Mouse (Mus musculus): ENCODE measurements at regions not wholly inside any gene's neighbourhood (a gene's known extent, or its start where the extent isn't known, plus 50 kb on each side); places are given as distances from the start of the nearest gene placed in this dataset.

- H3K36me3 ChIP-seq (ENCODE audit: control insufficient read depth, insufficient read depth): no peaks in the 10 kb centered on the region
- H3K9ac ChIP-seq (ENCODE audit: low read depth, low read length): no peak overlapping the region
- WGBS (ENCODE audit: insufficient replicate concordance): 38% methylated on average over 4 of the region's 4 CpGs
- no peak for ATAC-seq (ENCODE audit: low read depth)
- no peak overlapping the region for H3K27ac ChIP-seq (ENCODE audit: low read length)
- H3K9me3 ChIP-seq (replicated peaks; ENCODE audit: control insufficient read depth, low read length): no peaks in the 10 kb centered on the region
- no peak overlapping the region for H3K4me3 ChIP-seq (ENCODE audit: low read depth, low read length)
- no peaks in the 10 kb centered on the region for H3K27me3 ChIP-seq (ENCODE audit: control insufficient read depth, insufficient read depth, low read depth, low read length)
- H3K4me1 ChIP-seq (ENCODE audit: control insufficient read depth, low read depth, low read length): no peaks in the 10 kb centered on the region
- H3K4me2 ChIP-seq (ENCODE audit: low read depth, low read length): no peak overlapping the region
Measured at GRCm38 (mm10) chr8:86275699-86276098, 304.8 kb downstream of the Abcc12 start.

- 50% methylated on average over 3 of the region's 3 CpGs for WGBS (ENCODE audit: insufficient replicate concordance)
Measured at GRCm38 (mm10) chr8:86273811-86274210, 306.7 kb downstream of the Abcc12 start.

GRCm38 (mm10) chr8:86272626-86273025, 307.9 kb downstream of the Abcc12 start:
- H3K4me1 ChIP-seq (ENCODE audit: control insufficient read depth, low read depth, low read length): no peaks in the 10 kb centered on the region
- no peaks in the 10 kb centered on the region for H3K36me3 ChIP-seq (ENCODE audit: control insufficient read depth, insufficient read depth)
- no peak overlapping the region for H3K9ac ChIP-seq (ENCODE audit: low read depth, low read length)
- ATAC-seq (ENCODE audit: low read depth): no peak
- H3K27ac ChIP-seq (ENCODE audit: low read length): no peak overlapping the region
- H3K9me3 ChIP-seq (replicated peaks; ENCODE audit: control insufficient read depth, low read length): no peaks in the 10 kb centered on the region
- H3K4me2 ChIP-seq (ENCODE audit: low read depth, low read length): no peak overlapping the region
- H3K27me3 ChIP-seq (ENCODE audit: control insufficient read depth, insufficient read depth, low read depth, low read length): no peaks in the 10 kb centered on the region
- no peak overlapping the region for H3K4me3 ChIP-seq (ENCODE audit: low read depth, low read length)
- 26% methylated on average over 1 of the region's 1 CpGs for WGBS (ENCODE audit: insufficient replicate concordance)

More at GRCm38 (mm10) chr8:86273811-86274210, 306.7 kb downstream of the Abcc12 start:
- Histone ChIP-seq H3K4me1 (ENCODE audit: control insufficient read depth, low read depth, low read length) (no peaks in the 10 kb centered on the region), H3K27me3 (ENCODE audit: control insufficient read depth, insufficient read depth, low read depth, low read length) (no peaks in the 10 kb centered on the region), H3K36me3 (ENCODE audit: control insufficient read depth, insufficient read depth) (no peaks in the 10 kb centered on the region), H3K9ac (ENCODE audit: low read depth, low read length) (no peak overlapping the region), H3K4me2 (ENCODE audit: low read depth, low read length) (no peak overlapping the region), H3K9me3 (replicated peaks; ENCODE audit: control insufficient read depth, low read length) (no peaks in the 10 kb centered on the region), H3K27ac (ENCODE audit: low read length) (no peak overlapping the region), H3K4me3 (ENCODE audit: low read depth, low read length) (no peak overlapping the region)
- no peak for ATAC-seq (ENCODE audit: low read depth)

- ATAC-seq (ENCODE audit: low read depth): no peak
- no peak overlapping the region for H3K9ac ChIP-seq (ENCODE audit: low read depth, low read length)
- no peak overlapping the region for H3K4me2 ChIP-seq (ENCODE audit: low read depth, low read length)
- no peaks in the 10 kb centered on the region for H3K4me1 ChIP-seq (ENCODE audit: control insufficient read depth, low read depth, low read length)
- H3K4me3 ChIP-seq (ENCODE audit: low read depth, low read length): no peak overlapping the region
- H3K36me3 ChIP-seq (ENCODE audit: control insufficient read depth, insufficient read depth): no peaks in the 10 kb centered on the region
- no peaks in the 10 kb centered on the region for H3K27me3 ChIP-seq (ENCODE audit: control insufficient read depth, insufficient read depth, low read depth, low read length)
- H3K27ac ChIP-seq (ENCODE audit: low read length): no peak overlapping the region
- H3K9me3 ChIP-seq (replicated peaks; ENCODE audit: control insufficient read depth, low read length): no peaks in the 10 kb centered on the region
- 65% methylated on average over 6 of the region's 6 CpGs for WGBS (ENCODE audit: insufficient replicate concordance)
Measured at GRCm38 (mm10) chr8:86271477-86271876, 309.0 kb downstream of the Abcc12 start.

- no peaks in the 10 kb centered on the region for H3K9me3 ChIP-seq (replicated peaks; ENCODE audit: control insufficient read depth, low read length)
- H3K4me2 ChIP-seq (ENCODE audit: low read depth, low read length): no peak overlapping the region
- H3K27ac ChIP-seq (ENCODE audit: low read length): no peak overlapping the region
- H3K4me3 ChIP-seq (ENCODE audit: low read depth, low read length): no peak overlapping the region
- no peaks in the 10 kb centered on the region for H3K4me1 ChIP-seq (ENCODE audit: control insufficient read depth, low read depth, low read length)
- no peaks in the 10 kb centered on the region for H3K27me3 ChIP-seq (ENCODE audit: control insufficient read depth, insufficient read depth, low read depth, low read length)
- 54% methylated on average over 5 of the region's 5 CpGs for WGBS (ENCODE audit: insufficient replicate concordance)
- ATAC-seq (ENCODE audit: low read depth): no peak
- no peaks in the 10 kb centered on the region for H3K36me3 ChIP-seq (ENCODE audit: control insufficient read depth, insufficient read depth)
- H3K9ac ChIP-seq (ENCODE audit: low read depth, low read length): no peak overlapping the region
Measured at GRCm38 (mm10) chr8:86258011-86258410, 322.5 kb downstream of the Abcc12 start.

- Histone ChIP-seq H3K27me3 (ENCODE audit: control insufficient read depth, insufficient read depth, low read depth, low read length) (no peaks in the 10 kb centered on the region), H3K9me3 (replicated peaks; ENCODE audit: control insufficient read depth, low read length) (no peaks in the 10 kb centered on the region), H3K4me3 (ENCODE audit: low read depth, low read length) (no peak overlapping the region), H3K9ac (ENCODE audit: low read depth, low read length) (no peak overlapping the region), H3K4me2 (ENCODE audit: low read depth, low read length) (no peak overlapping the region), H3K27ac (ENCODE audit: low read length) (no peak overlapping the region), H3K36me3 (ENCODE audit: control insufficient read depth, insufficient read depth) (no peaks in the 10 kb centered on the region), H3K4me1 (ENCODE audit: control insufficient read depth, low read depth, low read length) (no peaks in the 10 kb centered on the region)
- no peak for ATAC-seq (ENCODE audit: low read depth)
Measured at GRCm38 (mm10) chr8:86255431-86255830, 325.1 kb downstream of the Abcc12 start.

- no peak overlapping the region for H3K27ac ChIP-seq (ENCODE audit: low read length)
- H3K27me3 ChIP-seq (ENCODE audit: control insufficient read depth, insufficient read depth, low read depth, low read length): no peaks in the 10 kb centered on the region
- no peak overlapping the region for H3K9ac ChIP-seq (ENCODE audit: low read depth, low read length)
- no peaks in the 10 kb centered on the region for H3K9me3 ChIP-seq (replicated peaks; ENCODE audit: control insufficient read depth, low read length)
- H3K4me1 ChIP-seq (ENCODE audit: control insufficient read depth, low read depth, low read length): no peaks in the 10 kb centered on the region
- no peak overlapping the region for H3K4me3 ChIP-seq (ENCODE audit: low read depth, low read length)
- ATAC-seq (ENCODE audit: low read depth): no peak
- H3K4me2 ChIP-seq (ENCODE audit: low read depth, low read length): no peak overlapping the region
- no peaks in the 10 kb centered on the region for H3K36me3 ChIP-seq (ENCODE audit: control insufficient read depth, insufficient read depth)
- 69% methylated on average over 1 of the region's 1 CpGs for whole genome bisulfite sequencing (ENCODE audit: insufficient replicate concordance)
Measured at GRCm38 (mm10) chr8:86254680-86255079, 325.8 kb downstream of the Abcc12 start.

GRCm38 (mm10) chr8:86252696-86253355, 327.7 kb downstream of the Abcc12 start:
- no peak for ATAC-seq (ENCODE audit: low read depth)
- Histone ChIP-seq H3K4me2 (ENCODE audit: low read depth, low read length) (no peak overlapping the region), H3K9ac (ENCODE audit: low read depth, low read length) (no peak overlapping the region), H3K36me3 (ENCODE audit: control insufficient read depth, insufficient read depth) (no peaks in the 10 kb centered on the region), H3K9me3 (replicated peaks; ENCODE audit: control insufficient read depth, low read length) (no peaks in the 10 kb centered on the region), H3K4me1 (ENCODE audit: control insufficient read depth, low read depth, low read length) (no peaks in the 10 kb centered on the region), H3K27me3 (ENCODE audit: control insufficient read depth, insufficient read depth, low read depth, low read length) (no peaks in the 10 kb centered on the region), H3K4me3 (ENCODE audit: low read depth, low read length) (no peak overlapping the region), H3K27ac (ENCODE audit: low read length) (no peak overlapping the region)
- 57% methylated on average over 4 of the region's 4 CpGs for WGBS (ENCODE audit: insufficient replicate concordance)

- no peak overlapping the region for H3K27ac ChIP-seq (ENCODE audit: low read length)
- no peak overlapping the region for H3K4me3 ChIP-seq (ENCODE audit: low read depth, low read length)
- H3K9ac ChIP-seq (ENCODE audit: low read depth, low read length): no peak overlapping the region
- ATAC-seq (ENCODE audit: low read depth): no peak
- H3K27me3 ChIP-seq (ENCODE audit: control insufficient read depth, insufficient read depth, low read depth, low read length): no peaks in the 10 kb centered on the region
- no peaks in the 10 kb centered on the region for H3K9me3 ChIP-seq (replicated peaks; ENCODE audit: control insufficient read depth, low read length)
- H3K4me1 ChIP-seq (ENCODE audit: control insufficient read depth, low read depth, low read length): no peaks in the 10 kb centered on the region
- 59% methylated on average over 4 of the region's 4 CpGs for WGBS (ENCODE audit: insufficient replicate concordance)
- no peaks in the 10 kb centered on the region for H3K36me3 ChIP-seq (ENCODE audit: control insufficient read depth, insufficient read depth)
- no peak overlapping the region for H3K4me2 ChIP-seq (ENCODE audit: low read depth, low read length)
Measured at GRCm38 (mm10) chr8:86234696-86235095, 345.8 kb downstream of the Abcc12 start.

Measured in liver, embryonic 16.5 days (tissue).